Mouse (Mus musculus) adrenal gland, adult 2 months (tissue): ENCODE measurements around the gene Nubp2. TPM values are rescaled to one million over a fixed set of nuclear protein-coding genes. Genes with fewer than 3 reads are reported as not detected.

Experiments used
- DNase-seq: peaks from one replicate; pipeline ENCODE4 v3.0.0; 2021
- polyA plus RNA-seq: library from polyadenylated mRNA; depleted of rRNA; stranded (reverse); fragments of >200 nt; gene quantifications from 2 replicates; pipeline ENCODE4 v1.2.3, GENCODE M21; 2012; rRNA removed
- total RNA-seq, 2 experiments: library from RNA; stranded (reverse); gene quantifications; 2 replicates each; pipeline ENCODE4 v1.2.3; 2021

Nubp2 gene
- total and polyA plus RNA-seq, 3 experiments: 53.1 to 56.6 (median 55.9) TPM

DNA sequence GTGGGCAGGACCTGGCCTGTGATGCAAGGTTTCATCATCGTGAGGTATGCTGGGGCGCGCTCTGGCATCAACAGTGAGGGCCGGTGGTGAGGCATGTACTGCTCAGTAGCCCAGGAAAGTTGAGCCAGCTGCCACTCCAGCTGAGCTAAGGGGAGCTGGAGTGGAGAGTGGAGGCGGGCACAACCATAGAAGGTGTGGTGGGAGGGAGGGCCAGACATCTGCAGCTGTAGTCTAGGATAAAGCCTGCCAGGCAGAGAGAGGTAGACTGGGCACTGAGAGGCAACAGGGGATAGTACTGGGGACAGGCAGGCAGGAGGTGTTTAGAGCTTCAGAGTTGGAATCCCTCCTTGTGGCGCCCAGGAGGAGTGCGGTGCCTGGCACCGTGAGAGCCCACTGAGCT, 26.1 kb downstream of the Nubp2 start:
- DNase-seq: no peak

DNA sequence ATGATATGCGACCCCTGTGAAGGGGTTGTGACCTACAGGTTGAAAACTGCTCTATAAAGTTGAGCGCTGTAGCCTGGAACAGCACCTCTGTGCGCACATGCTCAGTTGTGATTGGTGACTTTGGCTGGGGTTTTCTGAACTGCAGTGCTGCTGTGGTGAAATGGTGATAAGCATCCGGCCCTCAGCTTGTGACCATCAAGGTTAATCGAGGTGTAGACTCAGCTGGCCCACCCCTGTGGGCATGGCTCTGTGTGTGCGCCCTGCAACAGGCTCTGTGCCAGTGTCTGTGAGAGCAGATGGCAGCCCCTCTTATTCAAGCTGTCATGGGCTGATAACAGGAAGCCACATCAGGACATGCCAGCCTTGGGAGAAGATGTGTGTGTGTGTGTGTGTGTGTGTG, 27.2 kb downstream of the Nubp2 start:
- no peak for DNase-seq

- DNase-seq: no peak
Measured at GRCm38 (mm10) chr17:24857831-24858470, 28.2 kb downstream of the Nubp2 start.

GRCm38 (mm10) chr17:24856589-24856988, 29.6 kb downstream of the Nubp2 start:
- DNase-seq: no peak

DNA sequence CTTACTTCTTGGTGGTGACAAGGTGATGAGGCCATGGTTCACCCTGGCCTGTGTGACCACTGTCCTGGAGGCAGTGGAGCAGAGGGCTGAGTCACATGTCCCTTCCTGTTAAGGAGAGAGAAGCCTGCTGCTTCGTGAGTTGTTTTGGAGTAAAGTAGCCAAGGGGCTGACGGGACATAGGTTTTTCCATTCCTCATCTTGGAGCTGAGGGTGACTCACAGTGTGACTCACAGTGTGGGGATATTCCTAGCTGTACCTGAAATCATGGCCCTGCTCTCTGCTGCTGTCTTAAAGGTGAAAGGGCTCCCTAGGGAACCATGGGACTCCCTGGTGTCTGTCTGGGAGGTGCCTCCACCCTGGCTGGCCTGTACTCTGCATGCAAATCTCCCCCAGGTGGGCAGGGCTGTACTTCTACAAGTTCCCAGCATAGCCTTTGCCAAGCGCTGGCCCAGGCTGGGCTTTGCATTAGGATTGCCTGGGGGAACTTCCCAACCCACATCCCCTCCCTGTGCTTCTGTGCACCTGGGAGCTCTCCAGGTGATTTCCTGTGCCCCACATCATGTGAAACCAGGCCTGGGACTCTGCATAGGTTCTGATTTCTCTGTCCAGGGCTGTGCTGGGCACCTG, 30.2 kb downstream of the Nubp2 start:
- peak; percentile 50 for DNase-seq

- no peak for DNase-seq
Measured at GRCm38 (mm10) chr17:24851381-24852125, 34.6 kb downstream of the Nubp2 start.

- no peak for DNase-seq
Measured at GRCm38 (mm10) chr17:24850773-24851127, 35.4 kb downstream of the Nubp2 start.

GRCm38 (mm10) chr17:24850065-24850772, 35.9 kb downstream of the Nubp2 start, which contains the start of gene Fahd1:
TSS of gene Fahd1 (minus strand) at chr17:24850364.
- peak; percentile 97 for DNase-seq

DNA sequence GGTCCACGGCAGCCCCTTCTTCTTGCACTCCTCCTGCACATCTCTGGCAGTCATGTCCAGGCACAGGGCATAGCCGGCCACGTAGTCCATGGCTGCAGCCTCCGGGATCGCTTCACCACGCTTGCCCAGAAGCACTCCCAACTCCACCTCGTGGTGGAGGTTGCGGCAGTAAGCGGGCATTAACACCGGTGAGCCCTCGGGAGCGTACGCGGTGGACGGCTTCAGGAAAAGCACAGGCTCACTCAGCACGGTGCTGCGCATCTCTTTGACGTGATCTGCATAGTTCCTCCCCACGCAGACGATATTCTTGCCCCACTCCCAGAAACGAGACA, 36.5 kb downstream of the Nubp2 start:
- DNase-seq: no peak

- DNase-seq: no peak
Measured at GRCm38 (mm10) chr17:24848600-24849031, 37.5 kb downstream of the Nubp2 start.

DNA sequence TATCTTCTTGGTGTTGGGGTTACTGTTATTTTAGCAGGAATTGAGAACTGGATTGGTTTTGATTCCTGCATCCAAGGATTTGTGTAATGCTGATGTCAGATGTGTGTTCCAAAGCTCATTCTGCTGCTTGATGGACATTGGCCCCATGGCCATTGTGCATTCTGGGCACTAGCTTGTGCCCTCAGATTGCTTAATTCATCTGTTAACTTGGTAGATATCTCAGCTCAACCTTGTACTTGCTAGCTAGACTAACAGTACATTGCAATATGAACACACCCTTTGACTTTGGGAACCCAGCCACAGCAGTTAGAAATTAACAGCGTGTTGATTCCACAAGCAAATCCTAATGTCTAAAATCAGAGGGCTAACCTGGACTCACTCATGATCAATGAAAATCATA, 38.8 kb downstream of the Nubp2 start:
- DNase-seq: no peak

DNA sequence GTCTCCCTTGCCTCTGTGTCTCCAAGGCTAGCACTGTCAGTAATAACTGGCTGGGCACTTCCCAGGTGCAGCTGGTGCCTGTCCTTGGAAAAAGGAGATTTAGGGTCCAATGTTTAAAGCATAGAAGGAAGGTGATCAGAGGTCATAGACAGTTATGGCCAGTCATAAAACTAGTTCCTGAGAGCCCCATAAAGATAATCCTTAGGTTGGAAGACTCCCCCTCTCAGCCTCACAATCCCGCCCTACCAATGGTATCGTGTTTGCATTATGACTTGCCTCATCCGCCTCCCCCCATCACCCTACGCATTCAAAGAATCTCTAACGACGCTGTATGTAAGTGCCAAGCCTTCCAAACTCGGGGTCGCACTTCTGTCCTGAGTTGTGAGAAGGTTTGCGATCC, 41.6 kb downstream of the Nubp2 start:
- no peak for DNase-seq

DNA sequence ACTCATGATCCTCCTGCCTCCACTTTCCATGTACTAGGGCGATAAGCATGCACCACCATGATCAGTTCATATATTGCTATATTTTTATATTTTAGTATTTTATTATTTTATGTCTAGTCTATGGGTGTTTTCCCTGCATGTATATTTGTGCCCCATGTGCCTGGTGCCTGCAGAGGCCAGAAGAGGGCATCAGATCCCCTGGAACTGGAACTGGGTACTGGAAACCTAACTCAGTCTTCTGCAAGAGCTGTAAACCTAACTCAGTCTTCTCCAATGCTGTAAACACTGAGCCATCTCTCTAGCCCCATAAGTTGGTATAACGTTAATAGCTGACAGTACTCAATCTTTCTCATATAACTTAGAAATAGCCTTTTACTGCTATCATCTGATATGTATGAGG, 43.5 kb downstream of the Nubp2 start:
- no peak for DNase-seq

GRCm38 (mm10) chr17:24841133-24841532, 45.0 kb downstream of the Nubp2 start:
- DNase-seq: no peak

- peak; percentile 31 for DNase-seq
Measured at GRCm38 (mm10) chr17:24840341-24840740, 45.8 kb downstream of the Nubp2 start.

GRCm38 (mm10) chr17:24839842-24840241, 46.3 kb downstream of the Nubp2 start, which contains the start of gene Hagh:
TSS of gene Hagh (plus strand) at chr17:24840143.
- no peak for DNase-seq

Other genes with a start within 250 kb of the Nubp2 start
- gene Slc9a3r2, start 236.0 kb downstream of the Nubp2 start, total RNA-seq: 10 to 100 TPM; 51.8 to 76.0 TPM
- gene Slc9a3r2, start 236.0 kb downstream of the Nubp2 start, polyA plus RNA-seq: 120 and 150 TPM in 2 replicates
- not detected for gene Npw, start 227.9 kb downstream of the Nubp2 start, total RNA-seq
- gene Npw, start 227.9 kb downstream of the Nubp2 start, polyA plus RNA-seq: 0.60 and 2.4 TPM in 2 replicates
- gene Zfp598, start 216.7 kb downstream of the Nubp2 start, total RNA-seq: 10 to 100 TPM; 40.8 to 51.3 TPM
- 86.0 and 99.0 TPM in 2 replicates for gene Zfp598, start 216.7 kb downstream of the Nubp2 start, polyA plus RNA-seq
- 1 to 10 TPM; 2.0 to 2.4 TPM for gene Syngr3, start 196.4 kb downstream of the Nubp2 start, total RNA-seq
- 2.1 and 5.3 TPM in 2 replicates for gene Syngr3, start 196.4 kb downstream of the Nubp2 start, polyA plus RNA-seq
- 10 to 100 TPM; 37.7 to 41.6 TPM for gene Gfer, start 190.2 kb downstream of the Nubp2 start, total RNA-seq
- gene Gfer, start 190.2 kb downstream of the Nubp2 start, polyA plus RNA-seq: 40.7 and 43.1 TPM in 2 replicates
- gene Noxo1, start 190.1 kb downstream of the Nubp2 start, total RNA-seq: 1 to 10 TPM; 2.8 to 6.4 TPM
- 4.9 and 9.4 TPM in 2 replicates for gene Noxo1, start 190.1 kb downstream of the Nubp2 start, polyA plus RNA-seq
- gene Tbl3, start 178.7 kb downstream of the Nubp2 start, total RNA-seq: 10 to 100 TPM; 27.9 to 41.1 TPM
- 49.0 and 63.2 TPM in 2 replicates for gene Tbl3, start 178.7 kb downstream of the Nubp2 start, polyA plus RNA-seq
- gene Rnf151, start 168.3 kb downstream of the Nubp2 start, total RNA-seq: not detected
- gene Rnf151, start 168.3 kb downstream of the Nubp2 start, polyA plus RNA-seq: 0.25 and 0.61 TPM in 2 replicates
- 100 to 1,000 TPM; 718 to 903 TPM for gene Rps2, start 168.2 kb downstream of the Nubp2 start, total RNA-seq
- 2,302 and 2,907 TPM in 2 replicates for gene Rps2, start 168.2 kb downstream of the Nubp2 start, polyA plus RNA-seq
- gene Ndufb10, start 161.9 kb downstream of the Nubp2 start, total RNA-seq: 100 to 1,000 TPM; 242 to 306 TPM
- gene Ndufb10, start 161.9 kb downstream of the Nubp2 start, polyA plus RNA-seq: 277 and 298 TPM in 2 replicates
- under 1 TPM in 1 of 2 experiments, not detected in 1; 0.28 TPM for gene Rpl3l, start 158.5 kb downstream of the Nubp2 start, total RNA-seq
- 0.17 TPM in 1 of 2 replicates, not detected in the other for gene Rpl3l, start 158.5 kb downstream of the Nubp2 start, polyA plus RNA-seq
- gene Msrb1, start 149.7 kb downstream of the Nubp2 start, total RNA-seq: 100 to 1,000 TPM in 1 of 2 experiments, 10 to 100 TPM in 1; 95.7 to 101 TPM
- 108 and 118 TPM in 2 replicates for gene Msrb1, start 149.7 kb downstream of the Nubp2 start, polyA plus RNA-seq
- 1 to 10 TPM; 1.8 to 1.9 TPM for gene Hs3st6, start 133.4 kb downstream of the Nubp2 start, total RNA-seq
- gene Hs3st6, start 133.4 kb downstream of the Nubp2 start, polyA plus RNA-seq: 7.5 TPM in 2 replicates
- 1 to 10 TPM in 1 of 2 experiments, under 1 TPM in 1; 0.86 to 1.5 TPM for gene Meiob, start 82.1 kb downstream of the Nubp2 start, total RNA-seq
- not detected in 2 replicates for gene Meiob, start 82.1 kb downstream of the Nubp2 start, polyA plus RNA-seq
- gene Hagh, start 46.2 kb downstream of the Nubp2 start, total RNA-seq: 100 to 1,000 TPM; 102 to 123 TPM
- 115 and 137 TPM in 2 replicates for gene Hagh, start 46.2 kb downstream of the Nubp2 start, polyA plus RNA-seq
- gene Fahd1, start 36.0 kb downstream of the Nubp2 start, total RNA-seq: 10 to 100 TPM; 25.4 to 43.4 TPM
- gene Fahd1, start 36.0 kb downstream of the Nubp2 start, polyA plus RNA-seq: 11.7 and 16.6 TPM in 2 replicates
- 1 to 10 TPM; 5.5 to 6.7 TPM for gene Igfals, start 20.4 kb downstream of the Nubp2 start, total RNA-seq
- 11.2 and 18.5 TPM in 2 replicates for gene Igfals, start 20.4 kb downstream of the Nubp2 start, polyA plus RNA-seq
- 10 to 100 TPM; 30.8 to 33.1 TPM for gene Spsb3, start 294 bp upstream of the Nubp2 start, total RNA-seq
- gene Spsb3, start 294 bp upstream of the Nubp2 start, polyA plus RNA-seq: 144 and 179 TPM in 2 replicates
- 10 to 100 TPM; 39.9 to 48.0 TPM for gene Eme2, start 8.7 kb upstream of the Nubp2 start, total RNA-seq
- gene Eme2, start 8.7 kb upstream of the Nubp2 start, polyA plus RNA-seq: 58.3 and 58.4 TPM in 2 replicates
- 100 to 1,000 TPM; 130 to 150 TPM for gene Mrps34, start 8.8 kb upstream of the Nubp2 start, total RNA-seq
- 547 and 570 TPM in 2 replicates for gene Mrps34, start 8.8 kb upstream of the Nubp2 start, polyA plus RNA-seq
- gene Nme3, start 10.2 kb upstream of the Nubp2 start, total RNA-seq: 10 to 100 TPM; 70.1 to 73.7 TPM
- 116 and 124 TPM in 2 replicates for gene Nme3, start 10.2 kb upstream of the Nubp2 start, polyA plus RNA-seq
- 100 to 1,000 TPM in 1 of 2 experiments, 10 to 100 TPM in 1; 86.6 to 129 TPM for gene Mapk8ip3, start 50.6 kb upstream of the Nubp2 start, total RNA-seq
- 205 and 241 TPM in 2 replicates for gene Mapk8ip3, start 50.6 kb upstream of the Nubp2 start, polyA plus RNA-seq
- 10 to 100 TPM; 26.7 to 39.1 TPM for gene Jpt2, start 74.3 kb upstream of the Nubp2 start, total RNA-seq
- gene Jpt2, start 74.3 kb upstream of the Nubp2 start, polyA plus RNA-seq: 2.3 and 4.6 TPM in 2 replicates
- 10 to 100 TPM; 17.8 to 18.2 TPM for gene Cramp1l, start 129.4 kb upstream of the Nubp2 start, total RNA-seq
- gene Cramp1l, start 129.4 kb upstream of the Nubp2 start, polyA plus RNA-seq: 15.4 and 16.7 TPM in 2 replicates
- gene Ift140, start 129.7 kb upstream of the Nubp2 start, total RNA-seq: 10 to 100 TPM; 27.8 to 28.0 TPM
- gene Ift140, start 129.7 kb upstream of the Nubp2 start, polyA plus RNA-seq: 20.9 and 21.8 TPM in 2 replicates
- gene Tmem204, start 197.2 kb upstream of the Nubp2 start, total RNA-seq: 10 to 100 TPM; 32.2 to 44.8 TPM
- 59.2 and 64.1 TPM in 2 replicates for gene Tmem204, start 197.2 kb upstream of the Nubp2 start, polyA plus RNA-seq
- 10 to 100 TPM; 16.4 to 24.5 TPM for gene Telo2, start 229.6 kb upstream of the Nubp2 start, total RNA-seq
- gene Telo2, start 229.6 kb upstream of the Nubp2 start, polyA plus RNA-seq: 15.5 and 15.7 TPM in 2 replicates
- not detected for gene Ptx4, start 234.4 kb upstream of the Nubp2 start, total RNA-seq
- not detected in 2 replicates for gene Ptx4, start 234.4 kb upstream of the Nubp2 start, polyA plus RNA-seq
- 10 to 100 TPM; 38.3 to 48.6 TPM for gene Clcn7, start 247.0 kb upstream of the Nubp2 start, total RNA-seq
- gene Clcn7, start 247.0 kb upstream of the Nubp2 start, polyA plus RNA-seq: 33.9 and 37.4 TPM in 2 replicates